Mouse (Mus musculus) lung, adult 18-20 months (tissue): ENCODE measurements around the gene Evi5l.

Experiments
- DNase-seq, 2 experiments: peaks; one replicate each; pipeline ENCODE4 v3.0.0; 2022; ENCODE audit warnings: mixed read lengths in 2 of 2

The Evi5l gene

DNA sequence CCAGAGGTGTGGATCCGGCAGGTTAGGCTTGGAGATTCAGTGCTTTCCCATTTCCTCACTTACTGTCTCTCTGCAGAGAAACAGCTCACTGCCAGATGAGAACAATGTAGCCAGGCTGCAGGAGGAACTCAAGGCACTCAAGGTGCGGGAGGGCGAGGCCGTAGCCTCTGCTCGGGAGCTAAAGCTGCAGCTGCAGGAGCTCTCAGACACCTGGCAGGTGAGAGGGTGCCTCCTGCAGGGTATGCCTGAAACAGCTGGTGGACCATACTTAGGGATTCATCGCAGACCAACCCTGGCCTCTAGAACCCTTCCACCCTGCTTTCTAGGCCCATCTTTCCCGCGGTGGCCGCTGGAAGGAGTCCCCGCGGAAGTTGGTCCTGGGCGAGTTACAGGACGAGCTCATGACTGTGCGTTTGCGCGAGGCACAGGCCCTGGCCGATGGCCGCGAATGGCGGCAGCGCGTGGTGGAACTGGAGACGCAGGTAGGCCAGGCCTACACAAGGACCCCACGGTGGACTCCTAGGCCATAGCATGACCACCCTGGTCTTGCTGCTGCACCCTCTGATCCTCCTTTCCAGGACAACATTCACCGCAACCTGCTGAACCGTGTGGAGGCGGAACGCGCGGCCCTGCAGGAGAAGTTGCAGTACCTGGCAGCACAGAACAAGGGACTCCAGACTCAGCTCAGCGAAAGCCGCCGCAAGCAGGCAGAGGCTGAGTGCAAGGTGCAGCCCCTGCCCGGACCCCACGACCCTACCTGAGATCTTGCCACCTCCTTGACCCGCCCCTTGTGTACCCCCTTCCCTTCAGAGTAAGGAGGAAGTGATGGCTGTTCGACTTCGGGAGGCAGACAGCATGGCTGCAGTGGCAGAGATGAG lies 39.1 kb downstream of the Evi5l start:
- DNase-seq, result no peak

GRCm38 (mm10) chr8:4206182-4207015 lies 40.0 kb downstream of the Evi5l start:
- peak; percentile 29 to 33 for DNase-seq

DNA sequence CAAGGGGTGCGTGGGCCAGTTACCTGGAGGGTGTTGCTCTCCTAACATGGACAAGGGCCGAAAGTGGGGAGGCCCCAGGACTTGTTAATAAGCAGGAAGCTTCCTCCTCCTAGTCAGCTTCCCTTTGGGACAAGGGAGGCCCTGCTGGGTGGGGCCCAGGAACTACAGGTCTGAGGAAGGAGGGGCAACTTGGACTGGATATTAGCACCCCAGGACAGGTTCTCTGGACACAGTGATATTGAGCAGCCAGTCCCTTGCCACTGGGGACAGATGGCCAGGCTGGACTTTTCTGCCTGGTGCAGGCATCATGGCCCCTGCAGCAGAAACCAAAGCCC lies 40.6 kb downstream of the Evi5l start:
- no peak for DNase-seq

- no peak for DNase-seq
Observed at GRCm38 (mm10) chr8:4211097-4211496, 44.7 kb downstream of the Evi5l start.

DNA sequence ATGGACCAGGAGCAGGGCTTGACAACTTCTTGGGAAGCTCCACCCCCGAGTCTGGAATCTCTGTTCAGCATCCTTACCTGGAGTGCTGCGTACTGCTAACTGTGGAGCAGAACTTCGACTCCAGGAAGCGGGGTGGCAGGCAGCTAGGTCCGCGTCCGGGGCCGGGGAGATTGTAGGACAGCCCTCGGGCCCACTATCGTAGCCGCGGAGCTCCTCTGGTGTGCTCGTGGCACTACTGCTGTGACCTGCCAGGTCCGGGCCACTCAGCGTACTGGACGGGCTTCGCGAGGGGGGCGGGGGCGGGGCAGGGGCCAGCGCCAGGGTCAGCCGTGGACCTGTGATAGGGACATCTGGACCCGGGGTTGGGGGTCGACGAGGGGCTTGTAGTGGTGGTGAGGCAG lies 46.4 kb downstream of the Evi5l start:
- no peak for DNase-seq

DNA sequence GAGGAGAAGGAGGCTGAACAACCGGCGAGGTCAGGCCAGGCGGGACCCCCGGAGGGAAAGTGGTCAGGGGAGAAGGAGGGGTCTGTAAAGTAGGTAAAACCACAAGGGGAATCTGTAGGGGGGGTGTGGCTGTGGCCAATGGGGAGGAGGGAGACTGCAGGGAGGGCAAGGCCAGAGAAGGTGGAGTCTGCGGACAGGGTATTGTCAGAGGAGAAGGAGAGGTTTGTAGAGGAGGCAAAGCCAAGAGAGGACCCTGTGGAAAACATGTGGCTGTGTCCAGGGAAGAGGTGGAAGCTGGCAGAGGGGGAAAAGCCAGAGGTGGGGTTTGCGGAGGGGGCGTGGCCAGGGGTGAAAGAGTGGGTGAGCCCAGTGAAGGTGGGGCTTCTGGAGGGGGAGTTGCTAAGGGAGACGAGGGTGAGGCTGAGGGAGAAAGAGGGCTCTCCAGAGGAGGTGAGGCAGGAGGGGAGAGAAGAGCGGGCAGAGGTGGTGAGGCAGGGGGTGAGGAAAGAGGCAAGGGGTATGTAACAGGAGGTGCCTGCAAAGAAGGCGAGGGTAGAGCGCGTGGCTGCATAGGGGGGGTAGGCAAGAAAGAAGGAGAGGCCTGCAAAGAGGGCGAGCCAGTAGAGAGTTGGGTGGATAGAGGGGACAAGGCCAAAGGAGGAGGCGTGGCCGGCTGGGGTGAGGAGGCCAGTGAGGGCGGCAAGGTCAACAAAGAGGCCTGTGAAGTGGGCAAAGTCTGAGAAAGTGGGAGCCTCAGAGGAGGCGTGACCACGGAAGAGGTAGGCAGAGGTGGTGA lies 47.0 kb downstream of the Evi5l start:
- peak; percentile 85 to 88 for DNase-seq

DNA sequence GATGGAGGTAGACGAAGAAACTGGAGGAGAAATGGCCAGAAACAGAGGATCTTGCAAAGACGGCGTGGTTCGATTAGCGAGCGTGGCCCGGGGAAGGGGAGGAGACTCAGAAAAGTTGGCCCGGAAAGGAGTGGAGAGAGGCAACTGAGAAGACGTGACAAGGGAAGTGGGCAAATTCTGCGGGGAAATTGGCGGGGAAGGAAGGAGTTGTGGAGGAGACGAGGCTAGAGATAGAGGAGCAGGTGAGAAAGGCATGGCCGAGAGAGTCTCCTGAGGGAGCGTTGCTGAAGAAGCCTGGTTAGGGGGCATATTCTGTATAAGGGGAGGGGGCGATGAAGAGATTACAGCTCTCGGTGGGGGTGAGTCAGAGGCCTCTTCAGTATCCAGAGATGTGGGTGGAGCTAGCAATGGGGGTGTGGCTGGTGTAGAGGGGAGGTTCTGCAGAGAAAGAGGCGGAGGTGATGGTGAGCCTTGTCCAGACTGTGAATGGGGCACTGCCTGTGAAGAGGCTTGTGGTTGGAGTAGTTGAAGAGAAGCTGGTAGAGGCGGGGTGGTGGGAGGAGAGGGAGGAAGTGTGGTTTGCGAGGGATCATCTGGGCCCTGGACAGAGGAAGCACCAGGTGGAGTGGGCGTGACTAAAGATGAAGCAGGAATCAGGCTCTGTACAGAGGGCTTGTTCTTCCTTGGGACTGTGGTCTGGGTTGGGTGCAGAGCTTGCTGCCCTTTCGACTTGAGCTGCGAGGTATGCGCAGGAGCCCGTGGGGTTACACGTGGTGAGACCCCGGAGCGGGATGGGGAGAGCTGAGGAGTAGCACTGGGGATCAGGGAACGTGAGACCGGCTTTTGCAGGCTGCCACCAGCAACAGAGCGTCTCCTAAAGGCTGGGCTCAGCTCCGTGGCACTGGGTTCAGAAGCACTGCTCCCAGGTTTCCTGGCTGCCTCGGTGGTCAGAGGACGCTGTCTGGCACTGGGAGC lies 47.9 kb downstream of the Evi5l start:
- peak; percentile 90 to 93 for DNase-seq

DNA sequence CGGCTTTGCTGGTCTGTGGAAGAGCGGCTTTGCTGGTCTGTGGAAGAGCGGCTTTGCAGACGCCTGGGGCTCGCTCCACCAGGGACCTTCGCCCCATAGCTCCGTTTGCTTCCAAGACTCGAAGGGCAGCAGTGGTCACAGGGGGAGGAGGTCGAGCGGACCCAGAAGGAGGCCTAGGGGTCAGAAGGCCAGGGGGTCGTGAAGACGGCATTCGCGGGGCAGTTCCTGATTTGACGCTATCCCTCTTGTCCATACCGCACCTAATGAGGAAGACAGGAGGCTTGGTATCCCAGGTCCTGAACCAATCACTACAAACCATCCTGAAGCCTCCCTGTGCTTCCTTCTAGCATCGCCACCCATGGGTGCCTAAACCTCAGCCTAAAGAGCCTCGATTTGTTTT lies 49.9 kb downstream of the Evi5l start:
- no peak for DNase-seq

DNA sequence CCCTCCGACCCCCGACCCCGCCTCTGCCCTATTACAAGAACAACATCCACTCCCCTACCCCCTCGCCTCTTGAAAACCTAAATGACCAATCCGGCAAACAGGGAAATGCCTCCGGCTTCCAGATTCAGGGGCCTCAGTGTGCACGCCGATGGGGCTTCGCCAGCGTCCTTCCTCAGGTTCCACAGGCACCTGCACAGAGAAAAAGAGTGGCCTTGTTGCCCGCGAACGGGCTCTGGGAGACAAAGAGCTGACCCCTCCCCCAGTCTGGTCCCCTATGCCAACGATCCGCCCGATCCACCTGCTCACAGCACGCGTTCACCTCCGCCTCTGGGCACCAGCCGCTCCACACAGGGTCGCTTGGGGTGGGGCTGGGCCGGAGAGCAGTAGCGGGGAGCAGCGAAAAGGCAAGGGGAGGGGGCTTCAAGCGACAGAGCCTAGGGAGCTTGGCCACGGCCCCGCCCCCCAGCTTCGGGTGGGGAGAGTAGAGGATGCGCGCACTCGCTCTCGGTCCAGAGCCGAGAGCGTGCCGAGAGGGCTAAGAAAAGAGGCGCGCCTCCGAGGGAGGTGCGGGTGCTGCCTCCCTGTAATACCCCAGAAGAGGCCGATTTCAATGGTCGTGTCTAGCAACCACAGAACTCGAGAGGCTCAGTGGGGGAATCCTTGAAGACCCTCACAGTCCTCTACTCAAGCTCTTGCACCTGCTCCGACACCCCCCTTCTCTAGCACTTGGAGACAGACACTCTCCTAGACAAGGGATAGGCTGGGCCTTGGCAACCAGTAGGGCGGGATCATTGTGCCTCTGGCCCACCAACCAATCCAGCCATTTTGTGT lies 50.6 kb downstream of the Evi5l start, which contains the start of gene Prr36:
Gene Prr36, minus strand, starts transcription at position 669 of the 831 bp plus-strand sequence.
- DNase-seq, result peak in 1 of 2 experiments; percentile 47

DNA sequence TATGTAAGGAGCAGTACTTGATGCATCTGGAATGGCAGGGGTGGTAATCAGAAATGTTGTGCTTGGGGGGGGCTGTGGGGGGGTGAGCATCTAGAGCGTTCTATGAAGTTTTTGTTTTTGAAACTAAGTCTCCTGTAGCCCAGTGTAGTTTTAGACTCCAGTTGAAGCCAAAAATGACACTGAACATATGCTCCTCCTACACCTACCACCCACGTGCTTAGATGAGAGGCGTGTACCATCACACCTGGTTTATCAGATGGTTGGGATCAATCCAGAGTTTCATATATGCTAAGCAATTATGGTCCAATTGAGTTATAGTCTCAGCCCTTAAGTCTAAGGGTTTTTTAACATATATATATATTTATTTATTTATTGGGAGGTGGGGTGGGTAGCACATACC lies 53.2 kb downstream of the Evi5l start:
- DNase-seq, result no peak

- no peak for DNase-seq
Observed at GRCm38 (mm10) chr8:4222059-4222458, 55.7 kb downstream of the Evi5l start.

DNA sequence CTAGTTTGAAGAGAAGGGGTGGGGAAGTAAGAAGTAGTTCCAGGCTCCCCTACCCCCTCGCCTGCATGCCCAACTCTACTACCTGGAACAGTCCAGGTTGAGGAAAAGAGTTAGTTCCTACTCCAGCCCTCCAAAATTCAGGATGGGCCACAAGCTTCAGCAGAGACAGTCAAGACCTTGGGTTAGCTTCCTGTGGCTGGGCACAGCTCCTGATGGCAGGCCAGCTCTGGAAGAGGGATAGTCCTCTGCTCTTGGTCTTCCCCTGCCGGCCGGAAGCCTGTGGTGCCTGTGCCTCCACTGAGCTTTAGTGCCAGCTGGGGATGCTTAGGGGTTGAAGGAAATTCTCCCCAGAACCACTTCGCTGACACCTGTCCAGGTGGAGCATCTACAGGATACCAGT lies 60.0 kb downstream of the Evi5l start:
- DNase-seq, result no peak

DNA sequence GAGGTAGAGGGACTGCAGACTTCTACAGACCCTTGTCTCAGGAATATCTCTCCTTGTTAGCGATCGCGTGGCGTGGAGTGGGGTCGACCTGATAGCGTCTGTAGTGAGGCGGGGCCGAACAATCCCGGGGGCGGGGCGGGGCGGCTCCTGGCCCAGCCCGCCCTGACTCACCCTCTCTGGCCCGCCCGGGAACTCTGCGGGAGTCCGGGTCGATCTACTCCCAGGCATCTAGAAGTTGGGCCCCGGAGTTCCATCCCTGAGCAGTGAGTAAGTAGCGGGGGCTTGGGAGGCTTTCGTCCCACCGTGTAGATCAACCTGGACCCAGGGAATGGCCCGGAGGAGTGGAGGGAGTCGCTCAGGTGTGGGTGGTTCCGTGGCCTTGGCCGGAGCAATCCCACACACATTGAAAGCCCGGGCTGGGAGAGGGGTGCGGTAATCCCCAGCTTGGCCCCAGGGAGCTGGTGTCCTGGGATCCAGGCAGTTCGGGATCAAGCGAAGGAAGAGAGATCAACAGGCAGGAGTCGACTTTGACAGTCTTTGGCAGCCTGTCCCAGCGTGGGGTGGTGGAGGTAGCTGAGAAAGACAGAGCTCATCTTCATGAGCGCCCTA lies 60.5 kb downstream of the Evi5l start, which contains the start of gene Lrrc8e:
Gene Lrrc8e, plus strand, starts transcription at position 89 of the 609 bp plus-strand sequence.
- peak; percentile 39 to 60 for DNase-seq

DNA sequence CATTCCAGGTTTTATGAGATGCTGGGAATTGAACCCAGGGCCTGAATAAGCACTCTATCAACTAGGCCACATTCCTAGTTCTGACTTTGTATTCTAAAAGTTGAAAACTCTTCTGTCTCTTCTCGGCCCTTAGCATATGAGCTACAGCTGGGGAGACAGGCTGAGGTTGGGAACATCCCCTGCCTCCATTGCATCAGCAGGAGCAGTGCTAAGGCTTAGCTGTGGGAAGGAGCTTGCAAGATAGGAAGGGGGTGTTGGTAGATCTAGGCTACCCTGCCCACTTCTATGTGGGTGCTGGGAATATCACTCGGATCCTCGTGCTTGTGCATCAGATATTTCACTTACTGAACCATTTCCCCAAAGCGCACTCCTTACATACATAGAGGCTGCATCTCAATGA lies 61.6 kb downstream of the Evi5l start:
- no peak for DNase-seq

- no peak for DNase-seq
Observed at GRCm38 (mm10) chr8:4229784-4230183, 63.4 kb downstream of the Evi5l start.

DNA sequence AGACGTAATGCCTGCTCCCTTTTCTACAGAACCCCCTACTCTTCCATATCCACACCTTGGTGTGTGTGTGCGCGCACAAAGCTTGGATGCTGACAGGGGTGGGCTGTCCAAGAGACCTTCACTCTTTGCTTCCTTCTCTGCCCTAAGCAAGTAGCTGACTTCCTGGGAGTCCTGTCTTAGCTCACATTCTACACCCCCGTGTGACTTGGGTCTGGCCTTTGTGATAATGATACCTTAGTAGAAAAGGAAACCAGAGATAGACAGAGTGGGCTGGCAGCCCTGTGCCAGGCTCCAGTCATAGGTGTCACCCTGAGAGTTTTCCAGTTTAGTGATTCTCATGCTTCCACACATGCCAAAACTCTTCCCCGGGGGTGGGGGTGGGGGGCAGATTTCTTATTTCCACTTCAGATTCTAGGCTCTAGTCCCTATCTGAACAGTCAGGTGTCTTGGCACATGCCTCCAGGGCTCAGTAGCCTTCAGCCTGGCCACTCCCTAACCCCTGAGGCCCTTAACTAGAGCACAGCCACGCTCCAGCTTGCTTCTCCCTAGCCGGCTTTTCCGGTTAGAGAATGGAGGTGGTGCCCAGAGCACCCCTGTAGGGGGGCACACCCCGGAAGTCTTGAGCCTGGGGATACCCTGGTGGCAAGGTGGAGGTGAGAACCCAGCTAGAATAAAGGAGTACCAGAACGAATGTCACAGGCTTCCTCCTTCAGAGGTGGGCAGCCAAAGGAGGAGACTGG lies 64.4 kb downstream of the Evi5l start:
- DNase-seq, result peak; percentile 76 to 86

DNA sequence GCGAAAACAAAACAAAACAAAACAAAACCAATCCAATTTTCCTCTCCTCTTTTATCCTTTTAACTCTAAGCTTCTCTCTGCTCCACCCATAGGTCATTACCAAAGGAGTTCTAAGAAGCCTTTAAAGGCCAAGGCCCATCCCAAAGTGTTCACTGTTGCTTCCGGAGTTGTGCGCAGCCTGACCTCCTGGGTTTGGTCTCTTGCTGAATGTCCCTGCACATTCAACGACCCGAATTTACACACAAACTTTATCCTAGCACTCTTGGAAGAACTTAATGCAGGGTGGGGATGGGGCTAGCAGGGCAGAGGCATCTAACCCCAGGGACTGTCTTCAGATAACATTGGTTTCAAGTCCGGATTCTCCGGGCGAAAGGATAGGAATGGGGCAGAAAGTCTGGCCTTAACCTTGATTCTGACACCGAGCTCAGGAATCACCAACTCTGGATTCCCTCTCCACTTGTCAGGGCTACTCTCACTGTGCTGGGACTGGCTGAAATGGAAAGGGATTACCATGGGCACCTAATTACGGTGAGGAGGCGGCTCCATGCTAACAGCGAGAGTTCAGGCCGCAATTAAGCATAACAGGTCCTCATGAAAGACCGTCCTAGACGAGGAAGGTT lies 71.6 kb downstream of the Evi5l start:
- peak in 1 of 2 experiments; percentile 24 for DNase-seq

DNA sequence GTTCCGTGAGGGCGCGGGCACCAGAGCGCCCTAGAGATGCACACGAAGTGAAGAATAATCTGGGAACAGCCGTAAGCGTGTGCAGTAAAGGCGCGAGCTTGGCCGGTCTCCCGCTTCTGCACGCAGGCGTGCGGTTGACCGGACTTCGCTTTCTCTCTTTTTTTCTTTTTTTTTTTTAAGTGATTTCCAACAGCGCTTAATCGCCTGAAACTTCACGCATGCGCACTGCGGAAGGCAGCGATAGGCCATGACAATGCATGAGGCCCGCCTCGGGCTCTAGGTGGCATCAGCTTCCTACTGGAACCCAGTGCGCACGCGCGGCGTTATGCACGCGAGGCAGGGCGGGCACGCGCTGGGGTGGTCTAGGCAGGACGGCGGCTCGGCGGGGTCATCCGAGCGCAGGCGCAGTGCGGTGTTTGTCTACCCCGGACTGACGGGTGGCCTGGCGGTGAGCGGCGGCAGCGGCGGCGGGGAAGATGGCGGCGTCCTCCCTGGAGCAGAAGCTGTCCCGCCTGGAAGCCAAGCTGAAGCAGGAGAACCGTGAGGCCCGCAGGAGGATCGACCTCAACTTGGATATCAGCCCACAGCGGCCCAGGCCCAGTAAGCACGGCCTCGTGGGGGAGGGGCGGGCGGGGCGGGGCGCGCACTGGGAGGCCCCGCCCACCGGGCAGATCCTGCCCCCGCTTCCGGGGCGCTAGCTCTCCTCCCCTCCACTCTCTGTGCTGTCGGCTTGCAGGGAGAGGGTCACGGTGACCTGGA lies 72.2 kb downstream of the Evi5l start, which contains the start of the genes Map2k7 and Gm49320:
Gene Map2k7, plus strand, starts transcription at position 307 of the 759 bp plus-strand sequence.
Gene Gm49320, plus strand, starts transcription at position 432 of the 759 bp plus-strand sequence.
- DNase-seq, result peak; percentile 100
